Mouse (Mus musculus) olfactory bulb, adult 2 months (tissue): ENCODE measurements at regions not wholly inside any gene's neighbourhood (a gene's known extent, or its start where the extent isn't known, plus 50 kb on each side); places are given as distances from the start of the nearest gene placed in this dataset.

Source experiments
- CTCF ChIP-seq: fragments of 200-500 bp; IDR thresholded peaks from 2 replicates; pipeline ENCODE4 v1.5.1; 2012; ENCODE audit warnings: low read depth, mild to moderate bottlenecking, low read length, moderate library complexity; ENCODE audit not compliant: insufficient read depth
- POLR2A ChIP-seq: fragments of 200-500 bp; IDR thresholded peaks from 2 replicates; pipeline ENCODE4 v1.6.1; 2012; ENCODE audit warnings: mild to moderate bottlenecking, low read depth, low read length, moderate library complexity; ENCODE audit not compliant: insufficient read depth

DNA sequence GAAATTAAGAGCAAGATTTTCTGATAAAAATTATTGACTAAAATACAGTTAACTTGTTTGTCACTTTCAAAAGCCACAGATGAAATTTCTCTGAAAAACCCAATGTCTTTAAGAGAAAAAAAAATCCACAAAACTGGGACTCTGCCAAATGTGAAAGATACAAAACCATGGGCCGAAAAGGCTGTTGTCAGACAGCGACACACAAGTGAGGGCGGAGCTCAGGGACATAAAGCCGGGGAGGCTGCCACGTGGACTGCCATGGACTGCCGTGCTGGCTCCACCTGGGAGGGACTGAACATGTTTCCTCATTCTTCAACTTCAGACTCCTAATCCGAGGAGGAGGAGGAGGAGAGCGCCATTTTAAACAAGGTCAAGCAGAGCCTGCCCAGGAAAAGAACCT, 200.4 kb upstream of the Klf14 start:
- TF ChIP-seq CTCF (no peak), POLR2A (no peak)
